Mouse (Mus musculus) gastrocnemius, postnatal 4 days (tissue): ENCODE measurements at regions not wholly inside any gene's neighbourhood (a gene's known extent, or its start where the extent isn't known, plus 50 kb on each side); places are given as distances from the start of the nearest gene placed in this dataset.

Experiments
- DNase-seq, 2 experiments: peaks; one replicate each; pipeline ENCODE4 v3.0.0; 2021 to 2022; ENCODE audit warnings: low spot score in 2 of 2, mixed read lengths in 2 of 2

- DNase-seq: no peak
Measured at GRCm38 (mm10) chr7:75923951-75924467, 75.9 kb downstream of the Klhl25 start.

GRCm38 (mm10) chr7:75927537-75927936, 79.4 kb downstream of the Klhl25 start:
- DNase-seq: no peak

GRCm38 (mm10) chr7:75943844-75944243, 95.7 kb downstream of the Klhl25 start:
- no peak for DNase-seq

- peak in 1 of 2 experiments; percentile 50 for DNase-seq
Measured at GRCm38 (mm10) chr7:75955671-75956070, 107.6 kb downstream of the Klhl25 start.

- no peak for DNase-seq
Measured at GRCm38 (mm10) chr7:75957366-75957765, 109.3 kb downstream of the Klhl25 start.

DNA sequence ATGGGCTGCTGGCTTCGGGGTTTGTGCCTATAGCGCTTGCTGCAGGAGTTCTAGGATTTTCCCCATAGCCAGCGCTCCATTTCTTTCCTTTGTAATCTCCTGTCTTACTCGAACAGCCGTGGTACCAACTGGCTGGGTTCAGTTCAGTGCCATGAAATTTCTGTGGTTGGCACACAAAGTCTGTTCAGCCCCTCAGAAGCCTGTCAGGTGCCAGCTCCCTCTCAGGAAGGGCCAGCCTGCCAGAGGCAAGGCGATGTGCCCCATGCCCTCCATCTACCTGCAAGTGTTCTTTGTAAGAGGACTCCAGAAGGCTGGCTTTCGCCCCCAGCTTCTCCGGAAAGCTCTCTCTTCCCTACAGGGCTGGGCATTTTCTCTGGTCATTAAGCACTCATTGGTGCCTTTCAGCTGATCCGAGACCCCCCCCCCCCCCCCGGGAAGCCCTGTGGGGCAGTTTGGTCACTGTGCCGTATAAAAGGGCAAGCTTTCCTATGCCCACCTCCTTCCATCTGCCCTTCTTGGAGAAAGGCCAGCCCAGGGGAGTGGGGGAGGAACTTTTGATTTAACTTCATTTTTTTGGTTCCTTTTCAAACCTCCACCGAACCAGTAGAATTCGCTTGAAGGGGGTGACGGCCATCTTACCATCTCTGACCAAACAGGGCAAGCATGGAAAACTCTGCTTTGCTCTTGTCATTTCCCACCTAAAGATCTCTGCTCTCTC, 112.0 kb downstream of the Klhl25 start:
- no peak for DNase-seq

- DNase-seq: no peak
Measured at GRCm38 (mm10) chr7:75968177-75968576, 120.1 kb downstream of the Klhl25 start.

GRCm38 (mm10) chr7:75970914-75971313, 122.8 kb downstream of the Klhl25 start:
- DNase-seq: no peak

DNA sequence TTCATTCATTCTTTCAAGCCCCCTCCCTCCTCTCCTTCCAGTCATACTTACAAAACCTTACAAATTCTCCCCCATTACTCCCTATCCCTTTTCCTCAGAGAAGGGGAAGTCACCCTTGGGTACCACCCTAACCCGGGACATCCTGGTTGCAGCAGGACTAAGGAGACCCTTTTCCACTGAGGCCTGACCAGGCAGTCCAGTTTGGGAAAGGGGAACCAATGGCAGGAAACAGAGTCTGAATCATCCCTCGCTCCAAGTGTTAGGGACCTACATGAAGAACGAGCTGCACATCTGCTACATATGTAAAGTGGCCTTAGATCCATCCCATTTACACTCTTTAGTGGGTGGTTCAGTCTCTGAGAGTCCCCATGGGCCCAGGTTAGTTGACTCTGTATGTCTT, 123.6 kb downstream of the Klhl25 start:
- no peak for DNase-seq

DNA sequence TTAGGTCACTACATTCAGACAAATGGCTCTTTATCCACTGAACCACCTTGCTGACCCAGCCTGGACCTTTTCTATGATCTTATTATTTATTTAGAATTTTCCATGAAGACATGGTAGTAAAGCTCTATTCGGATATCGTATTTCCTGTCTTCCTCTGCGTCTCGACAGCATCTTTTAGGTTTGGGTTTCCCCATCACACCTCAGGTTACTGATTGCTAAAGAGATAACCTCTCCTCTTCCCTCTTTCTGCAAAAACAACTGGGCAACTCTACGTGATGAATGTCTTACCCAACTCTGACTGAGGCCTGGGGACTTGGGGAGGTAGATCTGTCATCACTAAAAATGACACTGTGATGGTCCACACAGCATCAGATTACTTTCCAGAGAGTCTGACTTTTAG, 133.4 kb downstream of the Klhl25 start:
- no peak for DNase-seq

- DNase-seq: peak in 1 of 2 experiments; percentile 12
Measured at GRCm38 (mm10) chr7:75983029-75983808, 135.1 kb downstream of the Klhl25 start.

DNA sequence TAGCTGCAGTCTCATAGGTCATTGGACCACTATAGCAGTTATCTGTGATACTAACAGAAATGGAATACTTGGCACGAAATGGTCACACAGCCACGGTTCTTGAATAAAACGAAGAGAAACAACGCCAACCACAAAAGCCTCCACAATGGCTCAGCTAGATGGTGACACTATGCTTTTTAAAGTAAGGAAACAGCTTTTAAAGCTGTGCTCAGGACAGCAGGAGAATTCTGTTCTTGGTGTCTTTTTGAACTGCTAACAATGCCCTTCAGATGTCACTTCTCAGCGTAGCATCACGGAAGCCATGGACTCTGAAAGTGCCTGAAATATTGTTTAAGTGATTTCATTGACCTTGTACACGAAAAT, 135.7 kb downstream of the Klhl25 start:
- DNase-seq: no peak

DNA sequence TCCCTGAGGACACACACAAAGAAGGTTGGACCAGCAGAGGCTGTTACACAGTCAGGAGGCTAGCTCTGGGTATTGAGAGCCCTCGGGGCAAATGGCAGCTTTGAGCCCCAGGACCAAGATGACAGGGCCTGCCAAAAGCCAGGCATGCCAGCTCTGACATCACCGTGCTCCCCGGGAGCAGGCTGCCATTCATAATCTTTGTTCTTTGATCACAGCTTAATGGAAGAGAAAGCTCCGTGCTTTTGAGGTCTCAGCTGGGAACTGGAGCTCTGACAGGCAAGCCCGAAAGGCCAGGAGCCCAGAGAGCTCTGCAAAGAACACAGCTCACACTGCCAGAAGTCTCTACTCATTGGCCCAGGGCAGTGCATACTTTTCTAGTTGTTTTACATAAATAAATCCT, 150.7 kb downstream of the Klhl25 start:
- DNase-seq: no peak

DNA sequence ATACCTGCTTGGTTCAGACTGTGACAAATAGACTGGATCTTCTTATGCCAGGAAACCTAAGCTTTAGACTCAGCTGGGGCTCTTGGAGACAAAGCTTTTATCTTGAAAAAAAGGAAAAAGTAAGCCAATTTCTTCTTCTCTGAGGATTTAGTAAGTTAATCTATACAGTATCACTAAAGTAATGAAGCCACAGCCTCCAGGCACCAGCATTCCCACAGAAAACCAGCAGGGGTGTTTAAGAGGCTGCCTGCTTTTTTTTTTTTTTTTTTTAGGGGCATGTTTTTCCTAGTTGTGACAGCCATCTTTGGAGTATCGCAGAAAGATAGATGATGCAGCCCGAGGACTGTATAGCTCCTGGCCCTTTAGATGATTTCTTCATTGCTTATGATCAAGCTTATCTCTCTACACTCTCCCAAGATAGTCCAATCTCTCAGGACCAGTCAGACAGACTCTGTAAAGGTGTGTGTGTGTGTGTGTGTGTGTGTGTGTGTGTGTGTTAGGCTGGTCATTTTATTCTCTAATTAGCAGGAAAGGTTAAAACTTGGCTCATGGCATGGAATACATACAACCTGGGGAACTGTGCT, 151.3 kb downstream of the Klhl25 start:
- no peak for DNase-seq

- no peak for DNase-seq
Measured at GRCm38 (mm10) chr7:76001012-76001411, 152.9 kb downstream of the Klhl25 start.

GRCm38 (mm10) chr7:76008226-76008625, 160.1 kb downstream of the Klhl25 start:
- DNase-seq: no peak

DNA sequence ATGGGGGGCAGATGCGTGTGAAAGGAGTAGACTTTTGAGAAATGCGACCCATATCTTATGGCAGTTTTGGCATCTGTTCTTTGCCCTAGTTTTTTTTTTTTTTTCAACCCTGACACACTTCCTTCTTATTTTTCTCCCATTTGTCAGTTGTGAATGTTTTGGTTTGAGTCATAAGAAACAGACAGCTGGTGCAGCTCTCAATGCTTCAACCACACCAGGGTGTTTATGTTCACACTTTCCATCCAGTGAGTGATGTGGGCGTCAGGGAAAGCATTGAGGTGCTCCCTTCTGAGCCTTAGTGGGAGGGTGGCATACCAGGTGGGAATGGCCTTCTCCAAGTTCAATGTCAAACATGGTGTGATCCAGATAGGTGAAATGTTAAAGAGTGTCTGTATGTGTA, 181.9 kb upstream of the Agbl1 start:
- DNase-seq: no peak

- no peak for DNase-seq
Measured at GRCm38 (mm10) chr7:76049342-76049741, 180.3 kb upstream of the Agbl1 start.

GRCm38 (mm10) chr7:76053843-76054242, 175.8 kb upstream of the Agbl1 start:
- DNase-seq: no peak

DNA sequence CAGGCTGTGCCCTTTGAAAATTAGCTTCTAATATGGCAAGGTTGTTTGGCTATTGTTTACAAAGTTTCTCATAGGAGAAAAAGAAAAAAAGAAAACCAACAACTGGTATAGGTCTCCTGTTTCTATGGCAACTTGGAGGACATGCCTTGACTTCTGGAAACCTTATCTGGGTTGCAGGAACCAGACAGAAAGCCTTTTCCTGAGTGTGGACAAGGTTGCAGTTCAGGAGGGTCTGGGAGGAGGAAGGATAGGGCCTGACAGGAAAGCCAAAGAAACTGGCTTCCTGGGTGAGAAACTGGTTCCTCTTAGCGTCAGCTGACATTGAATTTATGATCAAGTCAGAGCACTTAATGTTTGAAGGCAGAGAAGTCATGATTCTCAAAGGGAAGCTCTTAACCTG, 130.5 kb upstream of the Agbl1 start:
- no peak for DNase-seq

DNA sequence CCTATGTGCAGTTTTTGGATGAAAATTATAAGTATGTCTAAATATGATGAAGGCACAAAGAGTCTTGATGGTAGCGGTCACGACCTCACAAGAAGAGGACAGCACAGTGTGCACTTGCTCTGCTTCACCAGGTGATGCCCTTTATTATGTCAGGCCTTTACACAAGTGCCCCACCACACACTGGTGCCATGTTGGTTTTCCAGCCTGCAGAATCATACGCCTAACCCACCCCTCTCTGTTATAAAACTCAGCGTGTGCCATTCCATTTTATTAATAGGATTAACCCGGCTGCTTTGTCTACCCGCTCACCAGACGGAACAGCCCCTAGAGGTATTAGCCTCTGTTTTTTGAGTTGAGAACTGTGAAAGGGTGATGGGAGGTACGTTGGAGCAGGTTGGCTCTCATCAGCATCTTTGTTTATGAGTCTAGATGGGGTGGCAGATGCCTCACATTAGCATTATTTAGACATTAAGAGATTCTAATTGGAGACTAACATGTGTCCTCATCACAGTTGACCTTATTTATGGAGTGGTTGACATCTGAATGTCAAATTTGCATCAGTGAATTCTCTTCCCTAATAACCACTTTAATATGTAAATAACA, 108.3 kb upstream of the Agbl1 start:
- no peak for DNase-seq

- DNase-seq: no peak
Measured at GRCm38 (mm10) chr7:76127641-76128111, 102.0 kb upstream of the Agbl1 start.
